Mouse (Mus musculus): Measurements from ENCODE around the gene Syne1.

Syne1 gene

GRCm38 (mm10) chr10:5295291-5295891 lies 255.9 kb downstream of the Syne1 start:
- DNase-seq (ENCODE audit: low spot score) = no peak

GRCm38 (mm10) chr10:5289575-5289909 lies 261.7 kb downstream of the Syne1 start:
- no peak for DNase-seq (ENCODE audit: low spot score)

- DNase-seq (ENCODE audit: low spot score) = peak; percentile 77
Measured at GRCm38 (mm10) chr10:5288716-5289574, 262.3 kb downstream of the Syne1 start.

- peak; percentile 6 for DNase-seq (ENCODE audit: low spot score)
Measured at GRCm38 (mm10) chr10:5288262-5288661, 263.0 kb downstream of the Syne1 start.

- no peak for DNase-seq (ENCODE audit: low spot score)
Measured at GRCm38 (mm10) chr10:5275769-5276168, 275.5 kb downstream of the Syne1 start.

GRCm38 (mm10) chr10:5270641-5271040 lies 280.6 kb downstream of the Syne1 start:
- DNase-seq (ENCODE audit: low spot score) = no peak

GRCm38 (mm10) chr10:5264418-5264817 lies 286.9 kb downstream of the Syne1 start:
- DNase-seq (ENCODE audit: low spot score) = no peak

- no peak for DNase-seq (ENCODE audit: low spot score)
Measured at GRCm38 (mm10) chr10:5262636-5263035, 288.6 kb downstream of the Syne1 start.

- no peak for DNase-seq (ENCODE audit: low spot score)
Measured at GRCm38 (mm10) chr10:5256686-5257085, 294.6 kb downstream of the Syne1 start.

GRCm38 (mm10) chr10:5253752-5254151 lies 297.5 kb downstream of the Syne1 start:
- DNase-seq (ENCODE audit: low spot score) = no peak

- no peak for DNase-seq (ENCODE audit: low spot score)
Measured at GRCm38 (mm10) chr10:5250702-5251101, 300.6 kb downstream of the Syne1 start.

GRCm38 (mm10) chr10:5239680-5240079 lies 311.6 kb downstream of the Syne1 start:
- DNase-seq (ENCODE audit: low spot score) = no peak

GRCm38 (mm10) chr10:5236926-5237325 lies 314.4 kb downstream of the Syne1 start:
- DNase-seq (ENCODE audit: low spot score) = peak; percentile 17

- no peak for DNase-seq (ENCODE audit: low spot score)
Measured at GRCm38 (mm10) chr10:5236171-5236570, 315.1 kb downstream of the Syne1 start.

GRCm38 (mm10) chr10:5234721-5235501 lies 316.4 kb downstream of the Syne1 start:
- peak; percentile 51 for DNase-seq (ENCODE audit: low spot score)

GRCm38 (mm10) chr10:5229129-5229528 lies 322.2 kb downstream of the Syne1 start:
- no peak for DNase-seq (ENCODE audit: low spot score)

GRCm38 (mm10) chr10:5227395-5228076 lies 323.7 kb downstream of the Syne1 start:
- no peak for DNase-seq (ENCODE audit: low spot score)

- DNase-seq (ENCODE audit: low spot score) = peak; percentile 18
Measured at GRCm38 (mm10) chr10:5215943-5216342, 335.3 kb downstream of the Syne1 start.

- peak; percentile 35 for DNase-seq (ENCODE audit: low spot score)
Measured at GRCm38 (mm10) chr10:5207905-5208641, 343.2 kb downstream of the Syne1 start.

- DNase-seq (ENCODE audit: low spot score) = no peak
Measured at GRCm38 (mm10) chr10:5205977-5206376, 345.3 kb downstream of the Syne1 start.

GRCm38 (mm10) chr10:5205570-5205969 lies 345.7 kb downstream of the Syne1 start:
- DNase-seq (ENCODE audit: low spot score) = no peak
